8 mouse cellular contexts compared by ENCODE assay signal in the genomic region with DNA sequence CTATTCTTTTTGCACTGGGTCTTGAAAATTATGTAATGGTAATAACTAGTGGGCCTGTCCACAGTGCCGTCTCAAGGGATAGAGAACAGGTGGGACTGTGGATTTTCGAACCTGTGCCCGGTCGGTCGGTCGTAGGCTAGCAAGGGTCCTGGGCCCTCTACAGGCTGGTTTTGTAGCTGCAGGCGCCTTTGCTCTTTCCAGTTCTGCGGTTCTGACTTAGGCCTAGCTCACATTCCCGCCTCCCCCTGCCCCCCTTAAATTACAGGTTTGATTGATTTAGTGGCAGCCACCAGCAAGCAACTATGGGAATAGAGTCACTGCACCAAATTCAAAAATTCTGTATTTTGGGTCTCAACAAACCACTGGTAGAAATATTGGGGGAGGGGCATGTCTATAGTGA. TPM values are rescaled to one million over a fixed set of nuclear protein-coding genes. Genes with fewer than 3 reads are reported as not detected.
DNase-seq lines count a peak whose midpoint lies in the region; ATAC-seq lines count a peak whose summit lies in the region.

No protein-coding gene starts in this region.

- intact Hi-C loops in heart, postnatal 25 days (cut with DNase I), result loop anchor here (1.0 to 10.0 kb wide), 4 partner anchors 39 to 701 kb away; no protein-coding TSS in a partner anchor

- H3K4me3 ChIP-seq in embryonic facial prominence, embryonic 12.5 days, result peak overlapping the region; percentile 64

- H3K27ac ChIP-seq in embryonic facial prominence, embryonic 12.5 days, result no peak overlapping the region

- no peaks in the 10 kb centered on the region for H3K9me3 ChIP-seq in embryonic facial prominence, embryonic 12.5 days

- H3K36me3 ChIP-seq in embryonic facial prominence, embryonic 12.5 days, result no peaks in the 10 kb centered on the region

- H3K27me3 ChIP-seq in embryonic facial prominence, embryonic 12.5 days, result peaks cover 71% of the 10 kb centered on the region

- peak; percentile 41 to 69 for DNase-seq in heart, adult 18-20 months
- DNase-seq in heart, postnatal 25 days (ENCODE audit: low spot score), result no peak
- peak; percentile 70 for DNase-seq in adrenal gland, adult 2 months
- peak; percentile 36 for DNase-seq in layer of hippocampus, adult 9-11 months
- peak; percentile 53 for DNase-seq in lung, postnatal 25 days (ENCODE audit: low spot score)
- peak; percentile 49 for DNase-seq in retina, postnatal 1 day

- peaks cover 20% of the 10 kb centered on the region; the same call in 1 of the 2 replicates for H3K4me1 ChIP-seq in embryonic facial prominence, embryonic 12.5 days

- H3K9ac ChIP-seq in embryonic facial prominence, embryonic 12.5 days, result no peak overlapping the region

- peak overlapping the region; percentile 97 for H3K4me2 ChIP-seq in embryonic facial prominence, embryonic 12.5 days (replicated peaks)

- no peak for ATAC-seq in embryonic facial prominence, embryonic 12.5 days (ENCODE audit: insufficient number of reproducible peaks, insufficient read depth, low FRiP score, low TSS enrichment)
- peak; percentile 51 to 57; a peak in 3 of 4 replicates for ATAC-seq in hematopoietic stem cell, adult 5-6 weeks (replicated peaks in 1 of 2; ENCODE audit: insufficient read depth in 1 of 2, low FRiP score in 2 of 2, low TSS enrichment in 1 of 2, low read depth in 1 of 2, poor library complexity in 2 of 2, severe bottlenecking in 2 of 2)

- WGBS in embryonic facial prominence, embryonic 12.5 days, result 5% methylated on average over 9 of the region's 9 CpGs

RNA-seq across cellular contexts. Expression of gene Rassf5, which starts 0.9 kb away (rescaled TPM):
- 1 to 10 TPM; 2.2 to 4.4 TPM for total RNA-seq in heart, adult 18-20 months (2021)
- 1 to 10 TPM; 1.6 to 2.3 TPM for total RNA-seq in heart, postnatal 25 days (2021)
- 10 to 100 TPM in 1 of 2 experiments, 1 to 10 TPM in 1; 8.6 to 13.0 TPM for total RNA-seq in adrenal gland, adult 2 months (2021)
- polyA plus RNA-seq in adrenal gland, adult 2 months (2012; rRNA removed), result 25.7 and 39.3 TPM in 2 replicates
- polyA plus RNA-seq in embryonic facial prominence, embryonic 12.5 days (2016; fragmentation: Nextera tagmentation; extraction: Ambion mirVana), result 1.1 and 2.1 TPM in 2 replicates
- 79.4 and 93.7 TPM in 2 replicates for total RNA-seq in hematopoietic stem cell, adult 5-6 weeks (2017)

RNA-seq across cellular contexts. Expression of gene Ikbke, which starts 33.5 kb away (rescaled TPM):
- 1 to 10 TPM; 1.5 to 2.6 TPM for total RNA-seq in heart, adult 18-20 months (2021)
- 1 to 10 TPM; 1.4 to 1.7 TPM for total RNA-seq in heart, postnatal 25 days (2021)
- 10 to 100 TPM; 10.7 to 14.1 TPM for total RNA-seq in adrenal gland, adult 2 months (2021)
- 11.1 and 15.2 TPM in 2 replicates for polyA plus RNA-seq in adrenal gland, adult 2 months (2012; rRNA removed)
- polyA plus RNA-seq in embryonic facial prominence, embryonic 12.5 days (2016; fragmentation: Nextera tagmentation; extraction: Ambion mirVana), result 2.6 and 2.7 TPM in 2 replicates
- total RNA-seq in hematopoietic stem cell, adult 5-6 weeks (2017), result 20.6 and 21.2 TPM in 2 replicates
